Mouse (Mus musculus): Measurements from ENCODE around the gene Fbxl13. TPM values are rescaled to one million over a fixed set of nuclear protein-coding genes. Genes with fewer than 3 reads are reported as not detected.

The Fbxl13 gene
- total and polyA plus RNA-seq, 2 experiments from 2014 or later: 0.29 to 0.46 TPM

DNA sequence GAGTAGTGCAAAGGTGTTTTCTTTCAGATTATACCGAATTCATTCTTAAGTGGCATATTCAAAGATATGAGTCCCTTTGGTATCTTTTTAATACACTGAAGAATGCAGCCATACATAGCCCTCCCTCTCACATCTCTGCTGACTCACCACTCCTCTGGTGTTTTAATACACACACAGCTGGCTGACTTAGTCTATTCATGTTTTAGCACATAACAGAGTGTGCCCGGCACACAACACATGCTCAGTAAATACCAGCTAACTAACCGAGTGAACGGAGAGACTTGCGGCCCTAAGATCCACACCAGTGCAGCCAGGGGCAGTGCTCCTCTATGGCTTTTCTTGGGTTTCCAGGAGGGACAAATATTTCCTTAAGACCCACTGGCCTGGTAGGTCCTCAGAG, 35.5 kb upstream of the Fbxl13 start:
- ATAC-seq (peak; percentile 66), DNase-seq (no peak)
- Histone ChIP-seq H3K4me3 (ENCODE audit: low read depth, low read length) (no peak overlapping the region), H3K27me3 (ENCODE audit: insufficient read depth, low read length) (no peaks in the 10 kb centered on the region), H3K4me1 (ENCODE audit: insufficient read depth) (no peaks in the 10 kb centered on the region), H3K9me3 (ENCODE audit: low read length) (no peaks in the 10 kb centered on the region), H3K27ac (ENCODE audit: low read depth, low read length) (no peak overlapping the region), H3K9ac (no peak overlapping the region), H3K36me3 (ENCODE audit: insufficient read depth) (no peaks in the 10 kb centered on the region), H3K4me2 (ENCODE audit: low read depth) (no peak overlapping the region)
- WGBS: 75% methylated on average over 5 of the region's 5 CpGs
- TF ChIP-seq CTCF (IDR thresholded peaks at IDR 0.05; ENCODE audit: low read depth): no peak

DNA sequence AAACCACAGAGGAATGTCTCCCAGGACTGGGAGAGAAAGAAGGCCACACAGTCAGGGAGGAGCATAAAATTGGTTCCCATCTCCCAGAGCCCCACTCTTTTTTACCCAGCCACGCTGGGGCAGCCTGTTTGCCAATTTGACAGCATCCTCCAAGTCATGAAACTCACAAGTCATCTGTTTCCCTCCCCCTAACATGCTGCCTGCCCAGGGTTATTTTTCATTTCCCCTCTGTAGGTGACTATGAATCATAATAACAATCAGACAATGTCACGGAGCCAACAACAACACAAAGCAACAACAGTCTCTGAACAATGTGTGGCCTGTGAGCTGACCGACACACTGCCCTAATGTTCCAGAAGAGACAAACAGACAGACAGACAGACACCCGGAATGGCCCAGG, 34.6 kb upstream of the Fbxl13 start:
- no peak overlapping the region for H3K9ac ChIP-seq
- ATAC-seq: no peak

DNA sequence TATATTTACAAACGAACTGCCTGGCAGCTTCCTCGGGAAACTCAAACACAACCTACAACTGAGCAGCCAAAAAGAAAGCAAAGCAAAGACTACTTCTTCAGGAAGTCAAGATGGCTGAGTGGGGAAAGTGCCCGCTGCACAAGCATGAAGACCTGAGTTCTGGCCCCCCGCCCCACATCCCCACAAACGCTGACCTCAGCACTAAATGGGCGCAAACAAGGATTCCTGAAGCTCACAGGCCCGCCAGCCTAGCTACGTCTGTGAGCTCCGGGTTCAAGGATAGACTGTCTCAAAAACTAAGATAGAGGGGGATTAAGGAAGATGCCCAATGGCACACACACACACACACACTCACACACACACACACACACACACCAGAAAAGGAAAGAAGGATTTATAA, 32.9 kb upstream of the Fbxl13 start:
- Histone ChIP-seq H3K36me3 (ENCODE audit: insufficient read depth) (peaks cover 7% of the 10 kb centered on the region; the same call in 1 of the 2 replicates), H3K4me3 (ENCODE audit: low read depth, low read length) (no peak overlapping the region), H3K4me2 (ENCODE audit: low read depth) (no peak overlapping the region), H3K9ac (no peak overlapping the region), H3K27ac (ENCODE audit: low read depth, low read length) (no peak overlapping the region), H3K4me1 (ENCODE audit: insufficient read depth) (no peaks in the 10 kb centered on the region), H3K9me3 (ENCODE audit: low read length) (no peaks in the 10 kb centered on the region), H3K27me3 (ENCODE audit: insufficient read depth, low read length) (no peaks in the 10 kb centered on the region)
- ATAC-seq (no peak), DNase-seq (no peak)
- no peak for TF ChIP-seq CTCF (IDR thresholded peaks at IDR 0.05; ENCODE audit: low read depth)
- WGBS: 95% methylated on average over 9 of the region's 9 CpGs

More for the DNA sequence above, 34.6 kb upstream of the Fbxl13 start:
- H3K36me3 ChIP-seq (ENCODE audit: insufficient read depth): peaks cover 6% of the 10 kb centered on the region; the same call in 1 of the 2 replicates
- WGBS: 76% methylated on average over 4 of the region's 4 CpGs
- H3K4me1 ChIP-seq (ENCODE audit: insufficient read depth): no peaks in the 10 kb centered on the region
- H3K27ac ChIP-seq (ENCODE audit: low read depth, low read length): no peak overlapping the region
- H3K4me3 ChIP-seq (ENCODE audit: low read depth, low read length): no peak overlapping the region
- no peaks in the 10 kb centered on the region for H3K27me3 ChIP-seq (ENCODE audit: insufficient read depth, low read length)
- TF ChIP-seq CTCF (IDR thresholded peaks at IDR 0.05; ENCODE audit: low read depth): no peak
- no peaks in the 10 kb centered on the region for H3K9me3 ChIP-seq (ENCODE audit: low read length)
- no peak overlapping the region for H3K4me2 ChIP-seq (ENCODE audit: low read depth)
- no peak for DNase-seq

DNA sequence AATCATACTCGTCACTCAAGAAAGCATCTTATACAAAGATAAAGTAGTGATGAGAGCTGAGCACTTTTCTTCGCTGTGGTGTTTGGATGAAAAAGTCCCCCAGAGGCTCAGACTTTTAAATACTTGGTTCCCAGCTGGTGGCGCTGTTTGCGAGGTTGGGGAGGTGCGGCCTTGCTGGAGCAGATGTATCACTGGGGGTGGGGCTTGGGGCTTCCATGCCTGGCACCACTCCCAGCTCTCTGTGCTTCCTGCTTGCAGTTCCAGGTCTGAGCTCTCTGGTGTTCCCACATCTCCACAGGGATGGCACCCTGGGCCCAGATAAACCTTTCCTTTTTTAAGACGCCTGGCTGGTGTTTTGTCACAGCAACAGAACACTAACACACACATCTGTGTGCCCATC, 32.5 kb upstream of the Fbxl13 start:
- Histone ChIP-seq H3K9ac (no peak overlapping the region), H3K27me3 (ENCODE audit: insufficient read depth, low read length) (no peaks in the 10 kb centered on the region), H3K27ac (ENCODE audit: low read depth, low read length) (no peak overlapping the region), H3K36me3 (ENCODE audit: insufficient read depth) (peaks cover 7% of the 10 kb centered on the region; the same call in 1 of the 2 replicates), H3K4me2 (ENCODE audit: low read depth) (no peak overlapping the region), H3K4me3 (ENCODE audit: low read depth, low read length) (no peak overlapping the region), H3K9me3 (ENCODE audit: low read length) (no peaks in the 10 kb centered on the region), H3K4me1 (ENCODE audit: insufficient read depth) (no peaks in the 10 kb centered on the region)
- no peak for ATAC-seq
- no peak for TF ChIP-seq CTCF (IDR thresholded peaks at IDR 0.05; ENCODE audit: low read depth)
- 89% methylated on average over 6 of the region's 6 CpGs for WGBS
- no peak for DNase-seq

DNA sequence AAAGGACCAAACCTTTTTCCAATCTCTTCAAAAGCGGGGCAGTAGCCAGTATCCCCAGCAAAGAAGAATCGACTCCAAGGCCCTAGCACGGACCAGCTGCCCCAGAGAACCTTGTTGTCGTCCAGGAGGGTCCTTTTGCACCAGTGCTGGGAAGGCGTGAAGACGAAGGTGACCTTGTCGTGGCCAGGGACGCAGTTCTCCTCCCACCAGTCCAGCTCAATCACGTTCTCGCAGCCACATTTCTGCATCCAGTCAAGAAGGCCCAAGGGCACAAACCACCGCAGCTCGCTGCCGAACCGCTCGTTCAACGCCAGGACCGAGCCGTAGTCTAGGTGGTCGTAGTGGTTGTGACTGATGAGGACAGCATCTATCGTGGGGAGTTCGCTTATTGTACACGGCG, 30.1 kb upstream of the Fbxl13 start:
- H3K36me3 ChIP-seq (ENCODE audit: insufficient read depth): peaks cover 7% of the 10 kb centered on the region; the same call in 1 of the 2 replicates
- H3K27me3 ChIP-seq (ENCODE audit: insufficient read depth, low read length): no peaks in the 10 kb centered on the region
- no peak overlapping the region for H3K27ac ChIP-seq (ENCODE audit: low read depth, low read length)
- ATAC-seq: no peak
- WGBS: 96% methylated on average over 23 of the region's 23 CpGs
- no peaks in the 10 kb centered on the region for H3K9me3 ChIP-seq (ENCODE audit: low read length)
- no peak overlapping the region for H3K4me3 ChIP-seq (ENCODE audit: low read depth, low read length)
- DNase-seq: no peak
- H3K4me2 ChIP-seq (ENCODE audit: low read depth): no peak overlapping the region
- H3K4me1 ChIP-seq (ENCODE audit: insufficient read depth): no peaks in the 10 kb centered on the region
- no peak overlapping the region for H3K9ac ChIP-seq
- TF ChIP-seq CTCF (IDR thresholded peaks at IDR 0.05; ENCODE audit: low read depth): no peak

DNA sequence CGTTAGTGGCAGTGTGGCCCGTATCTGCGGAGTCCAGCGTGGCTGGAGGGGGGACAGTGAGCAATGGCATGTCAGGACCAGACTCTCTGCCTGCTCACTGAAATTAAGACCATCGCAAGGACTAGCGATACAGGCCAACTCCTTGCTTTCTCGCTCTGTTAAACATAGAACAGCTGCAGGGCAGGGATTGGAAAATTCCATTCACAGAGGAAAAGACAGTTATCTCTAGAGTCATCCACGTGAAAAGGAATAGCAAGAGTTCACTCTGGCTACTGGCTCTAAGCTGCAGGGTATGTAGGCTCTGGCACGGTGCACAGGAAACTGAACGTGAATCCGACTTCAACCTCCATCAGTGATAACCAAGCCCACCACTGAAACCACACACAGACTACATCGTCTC, 29.6 kb upstream of the Fbxl13 start:
- Histone ChIP-seq H3K27me3 (ENCODE audit: insufficient read depth, low read length) (no peaks in the 10 kb centered on the region), H3K36me3 (ENCODE audit: insufficient read depth) (peaks cover 7% of the 10 kb centered on the region; the same call in 1 of the 2 replicates), H3K4me3 (ENCODE audit: low read depth, low read length) (no peak overlapping the region), H3K4me1 (ENCODE audit: insufficient read depth) (no peaks in the 10 kb centered on the region), H3K27ac (ENCODE audit: low read depth, low read length) (no peak overlapping the region), H3K9me3 (ENCODE audit: low read length) (no peaks in the 10 kb centered on the region), H3K9ac (no peak overlapping the region), H3K4me2 (ENCODE audit: low read depth) (no peak overlapping the region)
- no peak for ATAC-seq
- no peak for DNase-seq
- no peak for TF ChIP-seq CTCF (IDR thresholded peaks at IDR 0.05; ENCODE audit: low read depth)
- WGBS: 86% methylated on average over 12 of the region's 12 CpGs

DNA sequence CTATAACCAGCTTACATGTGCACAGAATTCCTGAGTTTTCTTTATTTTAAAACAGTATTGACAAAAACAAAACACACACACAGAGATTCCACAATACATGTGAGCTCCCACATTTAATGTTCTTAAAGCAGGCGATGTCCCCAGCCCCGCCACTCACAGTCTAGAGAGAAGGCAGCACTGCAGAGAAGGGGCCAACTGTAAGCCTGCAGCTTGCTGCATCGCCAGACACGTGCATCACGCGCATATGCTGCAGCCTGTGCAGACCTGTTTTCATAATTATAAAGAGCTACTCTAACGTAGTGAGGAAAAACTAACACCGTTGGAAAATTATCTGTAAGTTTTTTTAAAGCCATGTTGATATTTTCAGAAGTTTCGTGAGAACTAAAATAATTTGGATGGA, 28.3 kb upstream of the Fbxl13 start:
- no peak overlapping the region for H3K4me2 ChIP-seq (ENCODE audit: low read depth)
- no peaks in the 10 kb centered on the region for H3K4me1 ChIP-seq (ENCODE audit: insufficient read depth)
- H3K9me3 ChIP-seq (ENCODE audit: low read length): no peaks in the 10 kb centered on the region
- H3K27me3 ChIP-seq (ENCODE audit: insufficient read depth, low read length): no peaks in the 10 kb centered on the region
- WGBS: 65% methylated on average over 9 of the region's 9 CpGs
- no peak overlapping the region for H3K9ac ChIP-seq
- DNase-seq (no peak), ATAC-seq (peak; percentile 53)
- no peak for TF ChIP-seq CTCF (IDR thresholded peaks at IDR 0.05; ENCODE audit: low read depth)
- no peak overlapping the region for H3K4me3 ChIP-seq (ENCODE audit: low read depth, low read length)
- peaks cover 7% of the 10 kb centered on the region; the same call in 1 of the 2 replicates for H3K36me3 ChIP-seq (ENCODE audit: insufficient read depth)
- H3K27ac ChIP-seq (ENCODE audit: low read depth, low read length): no peak overlapping the region
